In genomic region chr2:75481863-75482262, GRCm38 (mm10) we compare ENCODE assay signal across 22 mouse cellular contexts.
DNase-seq lines count a peak whose midpoint lies in the region; ATAC-seq and TF ChIP-seq lines count a peak whose summit lies in the region.
"Had no signal": no experiment of that assay in that cellular context is flagged by ENCODE, and none has a peak within 500 bp of the region (broad histone marks: within the 10 kb centered on the region; RNA-seq: fewer than 3 reads in every experiment).

No protein-coding gene starts in this region.

- H3K4me2 ChIP-seq in heart, embryonic 12.5 days: no peak overlapping the region
- no peak overlapping the region for H3K4me2 ChIP-seq in midbrain, embryonic 13.5 days (replicated peaks)
- no peak overlapping the region for H3K4me2 ChIP-seq in midbrain, embryonic 15.5 days
- H3K4me2 ChIP-seq: intestine, embryonic 15.5 days; liver, embryonic 11.5 days; neural tube, embryonic 15.5 days; stomach, embryonic 15.5 days had no signal

- H3K4me3 ChIP-seq in heart, embryonic 12.5 days: no peak overlapping the region
- no peak overlapping the region for H3K4me3 ChIP-seq in midbrain, embryonic 13.5 days (replicated peaks)
- H3K4me3 ChIP-seq in midbrain, embryonic 10.5 days: no peak overlapping the region
- H3K4me3 ChIP-seq in midbrain, embryonic 15.5 days: no peak overlapping the region
- H3K4me3 ChIP-seq: gastrocnemius, adult 2 months; intestine, embryonic 15.5 days; neural tube, embryonic 15.5 days; stomach, embryonic 15.5 days had no signal

- no peak for TF ChIP-seq POLR2A in brain, embryonic 14.5 days (IDR thresholded peaks at IDR 0.05; ENCODE audit: borderline replicate concordance, extremely low read depth, insufficient read depth, insufficient read length, poor library complexity, severe bottlenecking)

- no peak for TF ChIP-seq CTCF in brain, embryonic 14.5 days (IDR thresholded peaks at IDR 0.05; ENCODE audit: borderline replicate concordance, extremely low read depth, insufficient read depth, insufficient read length)

- H3K4me1 ChIP-seq in heart, embryonic 12.5 days (replicated peaks): peaks cover 17% of the 10 kb centered on the region
- H3K4me1 ChIP-seq in midbrain, embryonic 13.5 days (replicated peaks): peaks cover 12% of the 10 kb centered on the region; the same call in 1 of the 2 replicates
- 0 out of 2 replicates have a peak, but pooled peaks cover 6% of the 10 kb centered on the region for H3K4me1 ChIP-seq in midbrain, embryonic 10.5 days
- H3K4me1 ChIP-seq in midbrain, embryonic 15.5 days: peaks cover 20% of the 10 kb centered on the region
- H3K4me1 ChIP-seq: stomach, embryonic 15.5 days had no signal

- DNase-seq in heart, adult 11 months: peak; percentile 77
- no peak for DNase-seq in midbrain, embryonic 10.5 days (ENCODE audit: low spot score)
- DNase-seq in brain, embryonic 14.5 days (ENCODE audit: low read depth): peak; percentile 72
- no peak for DNase-seq in thymus, postnatal 14 days
- DNase-seq in frontal cortex, postnatal 14 days (ENCODE audit: low spot score in 2 of 2): no peak
- DNase-seq: cerebellum, adult 18-20 months; gastrocnemius, adult 2 months; heart, postnatal 4 days; kidney, adult 8-10 months; kidney, postnatal 10 days; liver, postnatal 0 days; right cerebral cortex, postnatal 4 days; thymus, adult 18-20 months; thymus, postnatal 4 days had no signal

- H3K27ac ChIP-seq in heart, embryonic 12.5 days (ENCODE audit: poor library complexity, severe bottlenecking): no peak overlapping the region
- peak overlapping the region; percentile 65 for H3K27ac ChIP-seq in midbrain, embryonic 13.5 days
- no peak overlapping the region for H3K27ac ChIP-seq in midbrain, embryonic 10.5 days (replicated peaks)
- H3K27ac ChIP-seq in midbrain, embryonic 15.5 days: peak overlapping the region; percentile 49
- H3K27ac ChIP-seq: gastrocnemius, adult 2 months; intestine, embryonic 15.5 days; neural tube, embryonic 15.5 days; stomach, embryonic 15.5 days had no signal

- H3K9ac ChIP-seq in heart, embryonic 12.5 days: no peak overlapping the region
- H3K9ac ChIP-seq in midbrain, embryonic 13.5 days (replicated peaks): no peak overlapping the region
- H3K9ac ChIP-seq in midbrain, embryonic 15.5 days: no peak overlapping the region
- H3K9ac ChIP-seq: intestine, embryonic 15.5 days; liver, postnatal 0 days; neural tube, embryonic 15.5 days; stomach, embryonic 15.5 days had no signal

- H3K27me3 ChIP-seq in heart, embryonic 12.5 days (replicated peaks): no peaks in the 10 kb centered on the region
- H3K27me3 ChIP-seq in midbrain, embryonic 13.5 days: no peaks in the 10 kb centered on the region
- no peaks in the 10 kb centered on the region for H3K27me3 ChIP-seq in midbrain, embryonic 10.5 days (ENCODE audit: low read depth, poor library complexity, severe bottlenecking)
- no peaks in the 10 kb centered on the region for H3K27me3 ChIP-seq in midbrain, embryonic 15.5 days (replicated peaks)
- H3K27me3 ChIP-seq: intestine, embryonic 15.5 days; neural tube, embryonic 15.5 days; stomach, embryonic 15.5 days had no signal

- H3K36me3 ChIP-seq in heart, embryonic 12.5 days: no peaks in the 10 kb centered on the region
- H3K36me3 ChIP-seq in midbrain, embryonic 13.5 days: no peaks in the 10 kb centered on the region
- H3K36me3 ChIP-seq in midbrain, embryonic 10.5 days: no peaks in the 10 kb centered on the region
- no peaks in the 10 kb centered on the region for H3K36me3 ChIP-seq in midbrain, embryonic 15.5 days (replicated peaks)
- H3K36me3 ChIP-seq: intestine, embryonic 15.5 days; neural tube, embryonic 15.5 days; stomach, embryonic 15.5 days had no signal

- 54% methylated on average over 8 of the region's 8 CpGs for WGBS in heart, embryonic 12.5 days
- WGBS in midbrain, embryonic 13.5 days: 47% methylated on average over 8 of the region's 8 CpGs
- WGBS in midbrain, embryonic 10.5 days: 69% methylated on average over 8 of the region's 8 CpGs
- WGBS in midbrain, embryonic 15.5 days: 41% methylated on average over 8 of the region's 8 CpGs

- H3K9me3 ChIP-seq in heart, embryonic 12.5 days (replicated peaks): no peaks in the 10 kb centered on the region
- no peaks in the 10 kb centered on the region for H3K9me3 ChIP-seq in midbrain, embryonic 13.5 days
- no peaks in the 10 kb centered on the region for H3K9me3 ChIP-seq in midbrain, embryonic 10.5 days (replicated peaks)
- no peaks in the 10 kb centered on the region for H3K9me3 ChIP-seq in midbrain, embryonic 15.5 days
- H3K9me3 ChIP-seq: intestine, embryonic 15.5 days; neural tube, embryonic 15.5 days; stomach, embryonic 15.5 days had no signal

- ATAC-seq in heart, embryonic 12.5 days (ENCODE audit: insufficient number of reproducible peaks, low FRiP score): no peak
- peak; percentile 68; the same call in 1 of the 2 replicates for ATAC-seq in midbrain, embryonic 13.5 days
- ATAC-seq in midbrain, embryonic 15.5 days (replicated peaks): 0 out of 2 replicates have a peak, but pooled peaks have one; percentile 44
- ATAC-seq: intestine, embryonic 15.5 days; liver, postnatal 0 days; lung, postnatal 0 days had no signal

Comparison
In these comparisons a context has a peak if more than half of its experiments do, and no peak if none do; other contexts are left out.
1. H3K27ac ChIP-seq: peak in midbrain, embryonic 13.5 days (single experiment) and midbrain, embryonic 15.5 days (single experiment); none in heart, embryonic 12.5 days (single experiment) and midbrain, embryonic 10.5 days (single experiment).
2. DNase-seq: peak in heart, adult 11 months (single experiment) and brain, embryonic 14.5 days (single experiment); none in midbrain, embryonic 10.5 days (single experiment), thymus, postnatal 14 days (single experiment) and frontal cortex, postnatal 14 days (0 of 2).